Mouse (Mus musculus) liver, adult 2 months (tissue): ENCODE measurements around the gene Ptbp1. TPM values are rescaled to one million over a fixed set of nuclear protein-coding genes. Genes with fewer than 3 reads are reported as not detected.
A peak's percentile ranks its signal among the peaks of the same experiment; 100 is the strongest.

Experiments
- DNase-seq: peaks from one replicate; pipeline ENCODE4 v3.0.0-alpha.2; 2011; ENCODE audit warnings: low read depth, low spot score; ENCODE audit errors: extremely low read depth
- H3K27ac ChIP-seq: fragments of 200-500 bp; replicated peaks from 2 replicates; pipeline ENCODE4 v1.5.1; 2012; ENCODE audit warnings: low read depth, mild to moderate bottlenecking, control low read depth, inconsistent platforms, low read length; ENCODE audit not compliant: insufficient read depth
- H3K27me3 ChIP-seq: fragments of 200-500 bp; 2 replicates; pipeline ENCODE4 v1.6.1; 2012; ENCODE audit warnings: mild to moderate bottlenecking, moderate library complexity, low read length, inconsistent platforms; ENCODE audit not compliant: control insufficient read depth, insufficient read depth
- H3K36me3 ChIP-seq: fragments of 200-500 bp; 2 replicates; pipeline ENCODE4 v1.6.1; 2012; ENCODE audit warnings: low read length, inconsistent platforms; ENCODE audit not compliant: control insufficient read depth, insufficient read depth
- H3K4me1 ChIP-seq: fragments of 200-500 bp; 2 replicates; pipeline ENCODE4 v1.6.1; 2011; ENCODE audit warnings: low read length; ENCODE audit not compliant: control insufficient read depth, insufficient read depth
- H3K4me3 ChIP-seq: fragments of 200-500 bp; 2 replicates; pipeline ENCODE4 v1.5.1; 2011; ENCODE audit warnings: low read depth, mild to moderate bottlenecking, control low read depth, low read length, moderate library complexity; ENCODE audit not compliant: insufficient read depth
- H3K79me2 ChIP-seq: fragments of 200-500 bp; 2 replicates; pipeline ENCODE4 v1.6.1; 2012; ENCODE audit warnings: inconsistent platforms, mild to moderate bottlenecking, low read length, moderate library complexity; ENCODE audit not compliant: control insufficient read depth, insufficient read depth
- H3K9ac ChIP-seq: fragments of 200-500 bp; 2 replicates; pipeline ENCODE4 v1.6.1; 2012; ENCODE audit warnings: low read depth, mild to moderate bottlenecking, control low read depth, inconsistent platforms, low read length
- CTCF ChIP-seq: fragments of 200-500 bp; IDR thresholded peaks from 2 replicates; pipeline ENCODE4 v1.5.1; 2011; ENCODE audit warnings: low read depth, low read length, control low read depth
- POLR2A ChIP-seq: fragments of 200-500 bp; IDR thresholded peaks from 2 replicates; pipeline ENCODE4 v1.6.1; 2011; ENCODE audit warnings: low read length, control low read depth; ENCODE audit not compliant: insufficient read depth; ENCODE audit errors: extremely low read depth
- WGBS: fragments of 180-500 bp; shearing (Covaris S2); methylation state at CpG from one replicate; pipeline ENCODE4 v1.1.7; 2018; 5-methylcytosine and 5-hydroxymethylcytosine counted together
- polyA plus RNA-seq: library from polyadenylated mRNA; depleted of rRNA; stranded (reverse); fragments of >200 nt; gene quantifications from 2 replicates; pipeline ENCODE4 v1.2.3, GENCODE M21; 2012
- total RNA-seq: library from RNA; depleted of rRNA; stranded (reverse); fragments of >200 nt; gene quantifications from 2 replicates; pipeline ENCODE4 v1.2.3, GENCODE M21; 2014

The Ptbp1 gene
- total and polyA plus RNA-seq, 2 experiments: 43.9 to 103 TPM

- DNase-seq: no peak
- peaks cover 25% of the 10 kb centered on the region for H3K36me3 ChIP-seq
- 90% methylated on average over 23 of the region's 23 CpGs for WGBS
- H3K27me3 ChIP-seq: no peaks in the 10 kb centered on the region
- no peak overlapping the region for H3K9ac ChIP-seq
- TF ChIP-seq CTCF: no peak
- no peak for TF ChIP-seq POLR2A
- H3K79me2 ChIP-seq: peaks cover 21% of the 10 kb centered on the region
- no peak overlapping the region for H3K4me3 ChIP-seq
- peaks cover 11% of the 10 kb centered on the region for H3K4me1 ChIP-seq
- H3K27ac ChIP-seq: no peak overlapping the region
Observed at GRCm38 (mm10) chr10:79862049-79862788, 8.0 kb downstream of the Ptbp1 start.

- Histone ChIP-seq H3K9ac (no peak overlapping the region), H3K36me3 (peaks cover 25% of the 10 kb centered on the region), H3K79me2 (peaks cover 14% of the 10 kb centered on the region; the same call in 1 of the 2 replicates), H3K27ac (no peak overlapping the region), H3K4me3 (no peak overlapping the region), H3K27me3 (no peaks in the 10 kb centered on the region), H3K4me1 (peaks cover 5% of the 10 kb centered on the region)
- DNase-seq: no peak
- TF ChIP-seq POLR2A (no peak), CTCF (no peak)
- WGBS: 79% methylated on average over 10 of the region's 10 CpGs
Observed at GRCm38 (mm10) chr10:79862925-79863324, 8.7 kb downstream of the Ptbp1 start.

GRCm38 (mm10) chr10:79864351-79865188 is 10.3 kb downstream of the Ptbp1 start:
- no peak overlapping the region for H3K4me3 ChIP-seq
- H3K36me3 ChIP-seq: peaks cover 21% of the 10 kb centered on the region
- no peaks in the 10 kb centered on the region; the same call in 1 of the 2 replicates for H3K4me1 ChIP-seq
- no peak overlapping the region for H3K9ac ChIP-seq
- H3K27ac ChIP-seq: no peak overlapping the region
- WGBS: 60% methylated on average over 10 of the region's 10 CpGs
- peaks cover 6% of the 10 kb centered on the region; the same call in 1 of the 2 replicates for H3K79me2 ChIP-seq
- no peaks in the 10 kb centered on the region for H3K27me3 ChIP-seq
- TF ChIP-seq CTCF: no peak
- TF ChIP-seq POLR2A: no peak
- DNase-seq: peak; percentile 45

- Histone ChIP-seq H3K27me3 (no peaks in the 10 kb centered on the region), H3K4me3 (no peak overlapping the region), H3K9ac (no peak overlapping the region), H3K27ac (no peak overlapping the region), H3K36me3 (peaks cover 15% of the 10 kb centered on the region), H3K79me2 (no peaks in the 10 kb centered on the region; the same call in 1 of the 2 replicates), H3K4me1 (no peaks in the 10 kb centered on the region; the same call in 1 of the 2 replicates)
- 49% methylated on average over 12 of the region's 12 CpGs for WGBS
- DNase-seq: no peak
- TF ChIP-seq POLR2A (no peak), CTCF (no peak)
Observed at GRCm38 (mm10) chr10:79865189-79865601, 11.0 kb downstream of the Ptbp1 start.

- TF ChIP-seq POLR2A: no peak
- TF ChIP-seq CTCF: peak; percentile 83
- Histone ChIP-seq H3K27me3 (no peaks in the 10 kb centered on the region), H3K9ac (no peak overlapping the region), H3K27ac (no peak overlapping the region), H3K4me1 (no peaks in the 10 kb centered on the region; the same call in 1 of the 2 replicates), H3K4me3 (no peak overlapping the region), H3K79me2 (no peaks in the 10 kb centered on the region), H3K36me3 (peaks cover 9% of the 10 kb centered on the region)
- DNase-seq: peak; percentile 40
- 47% methylated on average over 19 of the region's 19 CpGs for WGBS
Observed at GRCm38 (mm10) chr10:79865801-79866295, 11.6 kb downstream of the Ptbp1 start.
